Mouse (Mus musculus): ENCODE data around the gene Rcn3.

DNA sequence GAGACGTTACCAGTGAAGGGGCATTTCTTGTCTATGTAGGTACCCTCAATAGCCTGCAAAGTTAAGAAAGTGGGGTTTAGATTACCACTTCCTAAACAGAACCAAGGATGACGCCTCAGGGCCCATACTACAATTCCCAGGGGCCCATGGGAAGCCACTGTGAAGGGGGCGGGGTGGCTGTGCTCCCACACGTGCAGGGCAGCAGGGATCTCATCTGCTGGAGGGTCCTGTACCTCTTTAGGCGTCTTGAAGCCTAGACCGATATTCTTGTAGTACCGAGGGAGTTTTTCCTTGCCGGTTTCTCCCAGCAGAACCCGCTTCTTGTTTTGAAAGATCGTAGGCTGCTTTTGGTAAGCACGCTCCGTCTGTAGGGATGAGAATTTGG is 31.2 kb upstream of the Rcn3 start:
- no peak for TF ChIP-seq POLR2A (IDR thresholded peaks at IDR 0.05; ENCODE audit: control insufficient read depth, extremely low read depth, insufficient read depth, low read length, poor library complexity)
- TF ChIP-seq CTCF (IDR thresholded peaks at IDR 0.05; ENCODE audit: borderline replicate concordance, control insufficient read depth, extremely low read depth, insufficient read depth, low read length, poor library complexity): no peak

All from thymus, adult 2 months (tissue).